Mouse (Mus musculus): ENCODE measurements around the gene Ankrd11. TPM values are rescaled to one million over a fixed set of nuclear protein-coding genes. Genes with fewer than 3 reads are reported as not detected.
A peak's percentile ranks its signal among the peaks of the same experiment; 100 is the strongest.

Gene Ankrd11
- polyA plus RNA-seq, 1 experiment from 2014 or later = 94.4 TPM

DNA sequence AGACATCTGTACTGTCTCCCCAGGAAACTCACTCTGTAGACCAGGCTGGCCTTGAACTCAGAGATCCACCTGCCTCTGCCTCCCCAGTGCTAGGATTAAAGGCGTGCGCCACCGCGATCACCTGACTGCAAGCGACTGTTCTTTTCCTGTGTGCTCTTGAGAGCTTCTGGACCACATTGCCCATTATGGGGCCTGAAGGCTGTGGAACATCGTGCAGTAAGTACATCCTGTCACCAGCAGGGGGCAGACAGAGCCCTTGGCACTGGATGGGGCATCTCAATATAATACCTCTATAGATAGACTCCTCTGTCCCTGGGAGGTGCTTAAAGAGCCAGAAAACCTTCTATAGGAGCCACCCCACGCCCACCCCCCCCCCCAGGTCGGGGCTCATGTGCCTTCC, 207.1 kb downstream of the Ankrd11 start:
- Histone ChIP-seq H3K9me3 (ENCODE audit: control insufficient read depth, low read length) (no peaks in the 10 kb centered on the region), H3K4me2 (ENCODE audit: low read depth, low read length, severe bottlenecking) (no peak overlapping the region), H3K36me3 (ENCODE audit: control insufficient read depth, insufficient read depth, low read length) (no peaks in the 10 kb centered on the region), H3K27me3 (ENCODE audit: control insufficient read depth, insufficient read depth, low read length) (no peaks in the 10 kb centered on the region; the same call in 1 of the 2 replicates), H3K4me3 (ENCODE audit: low read depth, low read length) (no peak overlapping the region), H3K9ac (ENCODE audit: low read length) (no peak overlapping the region), H3K27ac (ENCODE audit: low read depth, low read length) (no peak overlapping the region), H3K4me1 (replicated peaks; ENCODE audit: control insufficient read depth, insufficient read depth, low read length) (no peaks in the 10 kb centered on the region)
- 32% methylated on average over 8 of the region's 8 CpGs for WGBS
- ATAC-seq (replicated peaks; ENCODE audit: low FRiP score) = 0 out of 2 replicates have a peak, but pooled peaks have one; percentile 27
- peak; percentile 83 for DNase-seq (ENCODE audit: low spot score)

DNA sequence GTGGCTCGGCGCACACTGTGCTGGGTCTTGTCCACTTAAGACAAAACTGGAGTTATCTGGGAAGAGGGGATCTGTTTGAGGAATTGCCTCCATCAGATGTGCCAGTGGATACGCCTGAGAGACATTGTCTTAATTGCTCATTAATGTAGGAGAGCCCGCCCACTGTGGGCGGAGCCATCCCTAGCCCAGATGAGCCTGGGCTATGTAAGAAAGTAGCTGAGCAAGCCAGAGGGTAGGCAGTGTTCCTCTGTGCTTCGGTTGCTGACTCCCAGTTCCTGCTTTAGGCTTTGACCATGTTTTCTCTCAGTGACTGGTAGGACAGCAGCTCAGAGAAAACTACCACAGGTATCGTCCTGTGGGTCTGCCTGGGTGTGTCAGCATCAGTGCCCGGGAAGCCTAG, 207.7 kb downstream of the Ankrd11 start:
- Histone ChIP-seq H3K9me3 (ENCODE audit: control insufficient read depth, low read length) (no peaks in the 10 kb centered on the region), H3K4me1 (replicated peaks; ENCODE audit: control insufficient read depth, insufficient read depth, low read length) (no peaks in the 10 kb centered on the region), H3K4me2 (ENCODE audit: low read depth, low read length, severe bottlenecking) (no peak overlapping the region), H3K4me3 (ENCODE audit: low read depth, low read length) (no peak overlapping the region), H3K9ac (ENCODE audit: low read length) (no peak overlapping the region), H3K36me3 (ENCODE audit: control insufficient read depth, insufficient read depth, low read length) (no peaks in the 10 kb centered on the region), H3K27me3 (ENCODE audit: control insufficient read depth, insufficient read depth, low read length) (no peaks in the 10 kb centered on the region; the same call in 1 of the 2 replicates), H3K27ac (ENCODE audit: low read depth, low read length) (no peak overlapping the region)
- 91% methylated on average over 8 of the region's 8 CpGs for WGBS
- DNase-seq (ENCODE audit: low spot score) (no peak), ATAC-seq (replicated peaks; ENCODE audit: low FRiP score) (no peak)

Other genes with a start within 250 kb of the Ankrd11 start
- gene Cdh15, start 194.3 kb downstream of the Ankrd11 start, polyA plus RNA-seq (2014; fragmentation: Nextera tagmentation; extraction: Ambion mirVana) = 0.56 and 0.92 TPM in 2 replicates
- gene Spg7, start 20.7 kb upstream of the Ankrd11 start, polyA plus RNA-seq (2014; fragmentation: Nextera tagmentation; extraction: Ambion mirVana) = 43.5 and 52.6 TPM in 2 replicates
- gene Rpl13, start 60.1 kb upstream of the Ankrd11 start, polyA plus RNA-seq (2014; fragmentation: Nextera tagmentation; extraction: Ambion mirVana) = 1,219 and 1,311 TPM in 2 replicates
- gene Cpne7, start 75.1 kb upstream of the Ankrd11 start, polyA plus RNA-seq (2014; fragmentation: Nextera tagmentation; extraction: Ambion mirVana) = 0.19 TPM in 1 of 2 replicates, not detected in the other
- gene Sult5a1, start 116.0 kb upstream of the Ankrd11 start, polyA plus RNA-seq (2014; fragmentation: Nextera tagmentation; extraction: Ambion mirVana) = 2.9 and 4.3 TPM in 2 replicates
- gene Dpep1, start 144.0 kb upstream of the Ankrd11 start, polyA plus RNA-seq (2014; fragmentation: Nextera tagmentation; extraction: Ambion mirVana) = 0.81 and 1.5 TPM in 2 replicates
- 117 and 126 TPM in 2 replicates for gene Chmp1a, start 170.5 kb upstream of the Ankrd11 start, polyA plus RNA-seq (2014; fragmentation: Nextera tagmentation; extraction: Ambion mirVana)
- gene Spata33, start 170.6 kb upstream of the Ankrd11 start, polyA plus RNA-seq (2014; fragmentation: Nextera tagmentation; extraction: Ambion mirVana) = 5.9 and 6.0 TPM in 2 replicates
- gene Cdk10, start 182.6 kb upstream of the Ankrd11 start, polyA plus RNA-seq (2014; fragmentation: Nextera tagmentation; extraction: Ambion mirVana) = 36.0 and 36.6 TPM in 2 replicates
- gene Spata2l, start 194.0 kb upstream of the Ankrd11 start, polyA plus RNA-seq (2014; fragmentation: Nextera tagmentation; extraction: Ambion mirVana) = 1.8 and 2.0 TPM in 2 replicates
- 25.1 and 26.5 TPM in 2 replicates for gene Zfp276, start 211.9 kb upstream of the Ankrd11 start, polyA plus RNA-seq (2014; fragmentation: Nextera tagmentation; extraction: Ambion mirVana)
- gene Vps9d1, start 212.1 kb upstream of the Ankrd11 start, polyA plus RNA-seq (2014; fragmentation: Nextera tagmentation; extraction: Ambion mirVana) = 27.3 and 29.6 TPM in 2 replicates